Mouse (Mus musculus) lung, adult 2 months (tissue): ENCODE results near the gene Srsf6.

Source experiments
- CTCF ChIP-seq: fragments of 200-500 bp; IDR thresholded peaks from 2 replicates; pipeline ENCODE4 v1.5.1; 2011; ENCODE audit warnings: mild to moderate bottlenecking, low read length, control low read depth; ENCODE audit not compliant: insufficient read depth
- POLR2A ChIP-seq: fragments of 200-500 bp; IDR thresholded peaks from 2 replicates; pipeline ENCODE4 v1.6.1; 2011; ENCODE audit warnings: low read depth, mild to moderate bottlenecking, control low read depth, low read length, borderline replicate concordance; ENCODE audit errors: extremely low read depth

- no peak for TF ChIP-seq CTCF
- no peak for TF ChIP-seq POLR2A
Observed at GRCm38 (mm10) chr2:162922834-162923233, 8.5 kb upstream of the Srsf6 start.
